Mouse (Mus musculus): ENCODE measurements at regions not wholly inside any gene's neighbourhood (a gene's known extent, or its start where the extent isn't known, plus 50 kb on each side); places are given as distances from the start of the nearest gene placed in this dataset.
"Not testable (repeated sequence)": the region's sequence is repeated elsewhere in the genome, so short reads cannot be mapped to it uniquely, and the experiment has no call there.

DNA sequence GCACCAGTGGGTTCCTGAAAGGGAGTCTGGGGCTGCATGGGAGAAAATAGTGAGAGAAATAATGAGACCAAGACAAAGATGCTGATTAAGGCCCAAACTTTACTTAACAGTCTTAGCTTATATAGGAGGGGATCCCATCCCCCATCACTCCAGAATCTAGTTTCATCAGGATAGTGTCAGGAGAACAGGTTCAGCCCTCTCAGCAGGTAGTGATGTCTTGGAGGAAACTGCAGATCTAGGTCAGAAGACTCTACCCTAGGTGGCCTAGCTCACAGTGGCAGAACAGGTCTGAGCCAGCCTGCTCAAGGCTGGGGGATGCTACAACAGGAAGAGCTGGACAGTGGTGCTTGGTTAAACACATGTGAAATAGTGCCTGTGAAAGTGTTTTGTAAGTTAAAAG lies 204.6 kb upstream of the Ngly1 start:
- no peak for ATAC-seq (ENCODE audit: poor library complexity, severe bottlenecking)

DNA sequence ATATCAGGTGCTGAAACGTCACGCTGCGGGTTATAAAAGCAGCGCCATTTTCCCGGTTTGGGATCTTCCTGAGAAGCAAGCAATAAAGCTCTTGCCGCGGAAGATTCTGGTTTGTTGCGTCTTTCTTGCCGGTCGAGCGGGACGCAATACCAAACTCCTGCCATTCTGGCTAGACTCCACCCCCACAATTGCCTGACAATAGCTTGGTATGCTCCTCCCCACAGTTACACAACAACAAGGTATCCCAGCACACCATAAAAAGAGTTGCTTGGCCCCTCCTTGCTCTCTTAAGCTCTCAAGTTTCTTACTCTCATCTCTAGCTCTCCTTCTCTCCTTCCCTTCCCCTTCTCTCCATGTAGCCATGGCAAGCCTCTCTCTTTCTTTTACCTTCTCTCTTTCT lies 176.5 kb upstream of the Ngly1 start:
- not testable (repeated sequence) for ATAC-seq (ENCODE audit: poor library complexity, severe bottlenecking)

DNA sequence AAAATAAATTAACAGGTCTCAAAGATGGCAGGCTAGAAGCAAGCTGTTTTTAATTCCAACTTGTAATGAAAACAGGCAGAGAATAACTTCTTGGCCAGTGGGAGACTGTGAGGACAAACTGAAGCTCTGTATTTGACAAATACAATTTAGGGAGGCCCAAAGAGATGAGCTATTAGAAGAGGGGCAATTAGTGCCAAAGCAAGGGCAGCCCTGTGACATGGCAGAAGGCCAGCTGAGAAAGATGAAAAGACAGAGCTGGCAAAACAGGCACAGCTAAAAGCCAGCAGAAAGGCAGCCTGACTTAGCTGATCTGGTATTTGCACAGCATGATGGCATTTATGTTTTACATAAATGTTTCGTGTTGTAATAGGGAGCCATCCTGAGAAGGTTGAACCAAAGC lies 175.0 kb upstream of the Ngly1 start:
- no peak for ATAC-seq (ENCODE audit: poor library complexity, severe bottlenecking)

DNA sequence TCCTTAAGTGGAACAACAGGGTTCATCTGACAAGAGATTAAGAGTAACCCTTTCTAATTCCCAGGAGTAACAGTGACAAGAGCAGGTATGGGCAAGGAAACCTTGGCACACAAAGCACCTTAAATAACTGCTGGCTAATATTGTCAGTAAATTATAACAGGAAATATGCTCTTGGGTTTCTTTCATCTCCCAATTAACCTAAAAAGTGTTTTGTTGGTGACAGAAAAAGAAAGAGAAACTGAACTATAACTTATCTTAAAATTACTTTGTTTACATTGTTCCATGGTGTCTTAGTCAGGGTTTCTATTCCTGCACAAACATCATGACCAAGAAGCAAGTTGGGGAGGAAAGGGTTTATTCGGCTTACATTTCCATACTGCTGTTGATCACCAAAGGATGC lies 170.0 kb upstream of the Ngly1 start:
- no peak for ATAC-seq (ENCODE audit: poor library complexity, severe bottlenecking)

DNA sequence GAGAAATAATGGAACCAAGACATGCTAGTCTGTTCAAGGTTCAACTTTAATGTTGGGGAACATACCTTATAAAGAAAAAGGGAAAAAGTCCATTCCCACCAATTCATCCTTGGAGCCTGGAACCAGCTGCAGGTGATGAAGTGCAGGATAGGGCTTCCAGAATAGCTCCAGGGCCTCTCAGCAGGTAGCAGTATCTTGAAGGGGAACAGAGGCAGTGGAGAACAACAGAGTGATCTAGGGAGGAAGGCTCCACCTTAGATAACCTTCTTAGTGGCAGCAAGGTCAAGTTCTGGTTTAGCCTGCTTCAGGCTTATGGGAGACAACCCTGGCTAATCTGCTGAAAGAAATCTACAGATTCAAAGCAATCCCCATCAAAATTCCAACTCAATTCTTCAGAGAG lies 161.8 kb upstream of the Ngly1 start:
- ATAC-seq (ENCODE audit: poor library complexity, severe bottlenecking) = not testable (repeated sequence)

DNA sequence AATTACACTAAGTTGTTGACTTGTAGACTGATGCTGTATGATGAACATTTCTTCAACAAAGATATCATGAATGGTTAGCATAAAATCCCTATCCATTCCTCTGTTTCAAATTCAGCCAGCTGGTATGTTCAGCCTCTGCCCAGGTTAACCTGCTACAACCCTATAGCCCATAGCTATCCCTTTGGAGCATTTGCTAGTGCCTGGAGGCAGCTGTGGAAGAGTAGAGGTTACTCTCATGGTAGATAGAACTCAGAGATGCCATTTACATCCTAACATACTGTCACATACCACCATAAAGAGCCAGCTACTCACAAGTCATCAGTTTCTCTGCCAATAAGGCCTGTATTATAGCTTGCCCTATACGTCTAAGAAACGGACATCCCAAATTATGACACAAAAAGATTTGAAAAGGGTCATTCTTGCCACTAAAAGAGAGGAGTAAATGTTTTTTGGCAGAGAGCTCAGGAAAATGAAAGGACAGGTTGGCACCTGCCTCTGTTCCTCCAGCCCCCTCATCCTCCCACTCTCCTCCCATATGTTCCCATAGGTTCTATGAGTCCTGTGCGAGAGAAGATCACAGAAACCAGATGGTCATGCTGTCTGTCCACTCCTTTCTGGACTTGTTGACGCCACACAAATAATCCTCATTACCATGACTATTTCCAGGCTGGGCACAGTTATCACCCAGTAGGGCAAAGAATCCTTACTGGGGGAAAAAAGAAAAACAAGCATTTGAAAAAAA lies 156.5 kb upstream of the Ngly1 start:
- ATAC-seq (ENCODE audit: poor library complexity, severe bottlenecking) = no peak

DNA sequence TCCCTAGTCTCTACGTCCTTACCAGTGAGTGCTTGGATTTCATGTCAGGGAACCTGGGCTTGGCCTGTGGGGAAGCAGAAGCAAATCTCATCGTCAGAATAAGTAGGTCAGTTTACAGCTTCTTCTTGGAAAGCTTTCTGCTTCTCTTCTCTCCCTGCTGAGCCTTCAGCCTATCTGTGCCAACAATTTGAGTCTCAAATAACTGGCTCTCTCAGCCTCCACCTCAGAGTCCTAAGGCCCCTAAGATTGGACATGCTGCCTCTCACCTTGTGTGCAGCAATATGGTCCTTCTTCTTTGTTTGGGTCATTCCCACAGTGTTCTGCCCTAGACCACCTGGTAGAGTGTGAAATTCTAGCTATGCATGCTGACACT lies 156.0 kb upstream of the Ngly1 start:
- ATAC-seq (ENCODE audit: poor library complexity, severe bottlenecking) = no peak

DNA sequence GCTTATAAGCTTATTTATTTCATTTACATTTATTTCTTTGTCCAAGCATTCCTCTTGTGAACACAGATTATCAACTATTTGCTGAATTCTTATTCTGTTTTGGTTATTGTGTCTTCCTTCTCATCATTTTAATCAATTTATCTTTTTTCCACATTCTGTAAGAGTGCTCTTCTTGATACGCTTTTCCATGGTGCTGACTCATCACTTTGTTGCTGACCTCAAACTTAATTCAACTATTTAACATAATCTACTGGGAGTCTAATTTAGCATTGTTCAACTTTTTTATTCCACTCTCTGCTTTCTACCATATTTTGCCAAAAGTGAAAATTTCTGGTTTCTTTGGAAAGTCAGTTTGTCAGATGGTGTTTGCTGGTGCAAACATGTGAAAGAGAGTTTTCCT lies 139.7 kb upstream of the Ngly1 start:
- ATAC-seq (ENCODE audit: poor library complexity, severe bottlenecking) = no peak

DNA sequence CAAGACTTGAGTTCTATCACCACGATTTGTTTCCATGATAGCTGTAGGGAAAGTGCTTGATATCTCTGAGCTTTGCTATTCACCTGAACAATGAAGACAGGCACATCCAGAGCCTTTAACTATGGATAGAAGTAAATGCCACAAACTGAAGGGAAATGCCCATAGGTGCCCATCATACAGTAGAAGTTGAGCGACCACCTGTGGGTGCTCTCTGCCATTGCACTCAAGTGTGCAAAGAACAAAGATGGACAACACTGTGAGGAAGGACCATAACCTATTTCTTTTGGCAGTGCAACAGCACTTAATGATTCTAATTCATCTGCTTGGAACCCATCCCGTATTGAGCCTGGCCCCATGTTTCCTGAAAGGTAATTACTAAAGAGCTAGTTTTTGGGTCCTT lies 116.4 kb upstream of the Ngly1 start:
- no peak for ATAC-seq (ENCODE audit: poor library complexity, severe bottlenecking)

DNA sequence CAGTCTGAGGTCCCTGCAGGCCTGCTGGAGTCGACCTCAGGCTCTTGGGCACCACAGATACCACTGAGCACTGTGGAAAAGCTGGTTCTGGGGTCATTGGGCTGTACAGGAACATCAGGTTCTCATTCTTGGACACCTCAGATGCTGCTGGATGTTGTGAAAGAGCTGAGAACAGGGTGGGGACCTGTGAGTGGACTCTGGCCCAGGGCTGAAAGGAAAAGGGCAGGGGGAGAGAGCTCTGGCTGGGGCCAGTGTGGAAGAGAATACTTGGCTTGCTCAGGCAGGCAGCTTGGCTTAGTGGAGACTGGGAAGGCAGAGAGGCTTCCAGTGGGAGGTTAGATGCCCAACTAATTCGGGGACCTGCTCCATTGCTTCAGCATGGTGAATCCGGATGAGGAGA lies 115.7 kb upstream of the Ngly1 start:
- no peak for ATAC-seq (ENCODE audit: poor library complexity, severe bottlenecking)

DNA sequence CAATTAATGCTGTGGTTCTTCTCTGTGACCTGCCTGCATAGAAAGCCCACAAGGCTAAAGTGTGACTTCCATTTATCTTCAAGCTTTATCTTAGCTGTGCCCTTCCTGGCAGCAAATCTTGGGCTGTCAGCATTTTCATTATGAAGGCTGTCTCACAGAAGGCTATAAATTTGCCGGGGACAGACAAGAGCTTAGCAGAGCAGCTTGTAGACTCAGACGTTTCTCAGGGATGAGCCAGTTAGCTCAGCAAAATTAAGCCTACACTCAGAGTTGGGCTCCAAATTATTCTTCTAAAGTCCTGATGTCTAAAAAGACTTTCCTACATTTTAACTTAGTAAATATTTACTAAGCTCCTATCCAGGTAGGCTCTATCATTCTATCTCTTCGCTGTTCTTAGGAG lies 112.9 kb upstream of the Ngly1 start:
- ATAC-seq (ENCODE audit: poor library complexity, severe bottlenecking) = no peak

DNA sequence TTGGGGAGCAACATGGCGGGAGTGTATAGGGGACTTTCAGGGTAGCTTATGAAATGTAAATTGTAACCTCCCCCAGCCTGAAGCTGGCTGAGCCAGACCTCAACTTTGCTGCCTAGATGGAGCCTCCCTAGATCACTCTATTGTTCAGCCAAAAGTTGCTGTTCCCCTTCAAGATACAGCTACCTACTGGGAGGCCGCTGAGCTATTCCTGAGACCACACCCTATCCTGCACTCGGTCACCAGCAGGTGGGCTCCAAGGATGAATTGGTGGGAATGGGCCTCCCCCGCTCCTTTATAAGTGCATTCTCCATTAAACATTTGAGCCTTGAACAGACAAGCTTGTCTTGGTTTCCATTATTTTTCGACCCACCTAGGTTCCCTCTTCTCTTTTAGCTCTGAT lies 104.8 kb upstream of the Ngly1 start:
- no peak for ATAC-seq (ENCODE audit: poor library complexity, severe bottlenecking)

DNA sequence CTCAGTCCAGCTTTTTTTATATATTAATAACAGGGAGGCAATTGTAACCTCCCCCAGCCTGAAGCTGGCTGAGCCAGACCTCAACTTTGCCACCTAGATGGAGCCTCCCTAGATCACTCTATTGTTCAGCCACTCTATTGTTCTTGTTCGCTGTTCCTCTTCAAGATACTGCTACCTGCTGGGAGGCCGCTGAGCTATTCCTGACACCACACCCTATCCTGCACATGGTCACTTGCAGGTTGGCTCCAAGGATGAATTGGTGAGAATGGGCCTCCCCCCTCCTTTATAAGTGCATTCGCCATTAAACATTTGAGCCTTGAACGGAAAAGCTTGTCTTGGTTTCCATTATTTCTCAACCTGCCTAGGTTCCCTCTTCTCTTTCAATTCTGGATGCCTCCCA lies 102.3 kb upstream of the Ngly1 start:
- no peak for ATAC-seq (ENCODE audit: poor library complexity, severe bottlenecking)

DNA sequence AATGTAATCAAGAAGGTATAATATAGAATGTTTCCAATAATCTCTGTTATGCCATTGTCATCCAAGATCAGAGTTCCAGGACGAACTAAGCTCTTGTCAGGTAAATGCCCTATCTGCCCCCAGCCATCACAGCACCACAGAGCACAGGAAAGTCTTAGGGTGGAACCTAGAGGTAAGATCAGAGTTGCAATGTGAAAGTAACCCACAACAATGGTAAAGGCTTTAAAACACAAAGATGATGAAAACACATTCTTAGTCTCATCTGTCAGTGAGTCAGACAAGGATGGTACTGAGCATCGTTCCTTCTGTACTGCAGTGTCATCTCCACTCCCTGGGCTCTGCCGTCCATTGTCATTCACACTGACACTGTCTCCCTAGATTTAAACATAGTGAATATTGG lies 97.3 kb upstream of the Ngly1 start:
- ATAC-seq (ENCODE audit: poor library complexity, severe bottlenecking) = no peak

DNA sequence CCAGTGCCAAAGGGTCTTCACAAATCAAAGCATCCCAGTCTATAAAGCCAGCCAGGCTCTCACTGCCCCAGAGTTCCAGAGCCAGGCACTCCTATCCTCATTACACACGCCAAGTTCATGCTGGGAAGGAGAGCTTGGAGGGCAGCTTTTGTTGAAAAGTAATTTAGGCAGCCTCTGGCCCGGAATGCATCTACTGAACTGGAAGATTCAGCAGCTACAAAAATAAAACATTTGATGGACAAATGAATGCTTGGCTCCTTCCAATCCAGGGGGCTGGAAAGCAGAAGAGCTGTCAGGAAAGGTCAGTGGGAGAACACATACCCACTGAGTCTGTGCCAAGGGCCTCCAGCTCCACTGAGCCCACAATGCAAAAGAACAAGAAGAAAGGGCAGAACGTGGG lies 96.4 kb upstream of the Ngly1 start:
- ATAC-seq (ENCODE audit: poor library complexity, severe bottlenecking) = no peak

DNA sequence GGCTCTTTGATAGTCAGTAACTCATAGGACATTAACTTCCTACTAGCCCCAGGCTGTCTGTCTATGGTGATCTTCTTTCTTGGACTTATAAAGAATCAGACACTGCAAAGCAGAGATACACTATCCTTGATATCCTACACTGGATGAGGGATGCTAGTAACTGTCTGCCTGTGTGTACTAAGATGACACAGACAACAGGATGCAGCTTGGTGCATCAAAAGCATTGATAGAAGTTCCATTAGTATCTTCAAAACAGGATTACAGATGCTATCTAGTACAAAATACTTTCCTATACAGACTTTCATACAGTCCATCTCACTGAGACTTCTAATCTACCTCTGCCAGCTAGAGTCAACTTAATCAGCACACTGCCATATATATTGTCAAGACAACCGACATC lies 94.0 kb upstream of the Ngly1 start:
- no peak for ATAC-seq (ENCODE audit: poor library complexity, severe bottlenecking)

DNA sequence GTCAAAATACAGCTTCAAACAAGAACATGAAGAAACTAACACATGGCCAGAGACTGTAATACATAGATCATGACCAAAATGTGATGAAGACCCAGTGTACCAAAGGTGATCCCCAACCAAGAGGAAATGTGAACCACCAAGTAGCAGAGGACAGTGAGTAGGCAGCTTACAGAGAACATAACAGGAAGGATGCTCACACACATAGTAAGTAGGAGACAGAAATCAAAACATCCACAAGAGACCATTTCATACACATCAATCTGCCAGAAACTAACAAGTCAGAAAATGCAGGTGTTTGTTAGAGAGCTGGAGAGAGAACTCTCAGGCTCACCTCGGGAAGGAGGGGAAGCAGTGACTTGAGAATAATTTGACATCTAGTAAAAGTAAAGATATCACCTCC lies 78.9 kb upstream of the Ngly1 start:
- no peak for ATAC-seq (ENCODE audit: poor library complexity, severe bottlenecking)

DNA sequence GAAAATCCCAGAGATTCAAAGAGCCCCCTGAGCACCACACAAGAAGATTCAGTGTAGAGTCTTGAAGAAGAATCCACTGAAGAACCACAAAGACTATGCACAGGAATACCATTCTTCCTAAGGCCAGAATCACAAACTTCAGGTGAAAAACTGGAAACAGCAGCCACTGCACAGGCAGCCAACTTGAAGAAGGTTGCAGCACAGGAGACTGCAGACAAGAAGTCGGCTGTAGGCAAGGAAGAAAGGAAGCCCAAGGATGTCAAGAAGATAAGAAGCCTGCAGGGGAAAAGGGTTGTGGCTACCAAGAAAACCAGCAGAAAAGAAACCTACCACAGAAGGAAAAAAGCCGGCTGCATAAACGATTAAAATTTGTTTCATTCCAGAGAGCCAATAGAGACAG lies 76.8 kb upstream of the Ngly1 start:
- ATAC-seq (ENCODE audit: poor library complexity, severe bottlenecking) = no peak

DNA sequence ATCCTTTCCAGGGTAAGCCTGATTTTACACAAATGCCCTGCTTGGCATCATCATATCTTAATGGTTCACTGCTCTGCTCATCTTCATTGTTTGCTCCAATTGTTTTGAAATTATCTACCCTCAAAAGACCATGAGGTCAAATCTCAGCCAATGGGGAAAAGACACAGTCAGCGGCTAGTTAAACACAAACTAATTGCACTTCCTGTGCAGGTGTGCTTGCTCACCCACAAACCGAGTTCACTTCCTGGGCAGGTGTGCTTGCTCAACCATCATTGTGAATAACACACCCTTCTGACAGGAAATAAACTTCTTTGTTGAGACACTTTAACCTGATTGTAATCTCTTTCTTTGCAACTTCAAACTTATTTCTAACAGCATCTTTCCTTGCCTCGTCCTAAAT lies 75.8 kb upstream of the Ngly1 start:
- ATAC-seq (ENCODE audit: poor library complexity, severe bottlenecking) = peak; percentile 89

DNA sequence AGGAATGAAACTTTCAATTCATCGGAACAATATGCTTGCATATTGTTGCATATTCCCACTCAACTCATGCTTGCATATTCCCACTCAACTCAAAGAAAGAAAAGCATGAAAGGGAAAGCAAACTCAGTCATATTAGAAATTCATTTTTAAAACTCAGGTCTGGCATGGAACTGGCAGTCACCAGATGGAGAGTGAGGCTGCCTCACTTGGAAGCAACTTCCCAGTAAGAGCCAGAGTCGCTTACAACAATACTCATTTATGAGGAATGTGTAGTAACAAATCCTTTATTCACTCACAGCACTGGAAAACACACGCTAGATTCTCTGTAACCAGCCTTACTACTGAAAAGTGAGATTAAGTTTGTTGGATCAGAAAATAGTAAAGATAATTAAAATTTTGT lies 70.9 kb upstream of the Ngly1 start:
- ATAC-seq (ENCODE audit: poor library complexity, severe bottlenecking) = no peak

DNA sequence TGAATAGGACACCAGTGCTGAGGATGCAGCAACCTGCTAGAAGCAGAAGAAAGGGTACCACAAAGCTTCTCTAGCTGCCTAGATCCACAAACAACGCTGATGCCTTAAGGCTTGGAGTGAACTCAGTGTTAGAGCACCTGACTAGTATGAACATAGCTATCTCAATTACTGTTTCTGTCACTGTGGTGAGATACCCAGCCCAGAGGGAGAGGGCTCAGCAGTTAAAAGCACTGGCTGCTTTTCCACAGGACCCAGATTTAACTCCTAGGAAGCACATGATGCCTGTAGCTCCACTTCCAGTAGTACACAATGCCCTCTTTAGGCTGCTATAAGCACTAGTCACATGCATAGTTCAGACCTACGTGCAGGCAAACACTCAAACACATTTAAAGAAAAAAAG lies 67.3 kb upstream of the Ngly1 start:
- no peak for ATAC-seq (ENCODE audit: poor library complexity, severe bottlenecking)

DNA sequence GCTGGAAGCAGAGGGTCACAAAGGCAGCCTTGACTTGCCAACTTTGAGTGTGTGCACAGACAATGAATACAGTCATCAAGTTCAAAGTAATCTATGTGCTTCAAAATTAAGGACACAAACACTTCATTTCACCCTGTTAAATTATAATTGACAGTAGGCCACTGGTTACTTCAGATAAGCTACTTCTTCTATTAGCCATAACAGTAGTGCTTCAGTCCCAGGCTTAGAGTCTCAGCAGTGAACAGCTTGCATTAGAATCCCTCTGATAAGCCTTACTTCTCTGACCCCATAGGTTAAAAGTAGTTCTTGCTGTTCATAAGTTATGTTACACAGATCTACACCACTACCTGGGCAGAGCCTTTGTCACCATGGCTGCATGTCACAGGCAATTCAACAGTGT lies 63.8 kb upstream of the Ngly1 start:
- no peak for ATAC-seq (ENCODE audit: poor library complexity, severe bottlenecking)

All from megakaryocyte, adult 5-6 weeks (primary cell).